Mouse (Mus musculus) midbrain, embryonic 16.5 days (tissue): ENCODE data around the gene Klk1b4. TPM values are rescaled to one million over a fixed set of nuclear protein-coding genes. Genes with fewer than 3 reads are reported as not detected.
"Not testable (repeated sequence)": the region's sequence is repeated elsewhere in the genome, so short reads cannot be mapped to it uniquely, and the experiment has no call there.

Experiments used
- ATAC-seq: fragments of 200-750 bp; cut with Nextera tagmentation; 2 replicates; pipeline ENCODE4 v1.8.0; 2017; ENCODE audit warnings: moderate TSS enrichment
- H3K27ac ChIP-seq: fragments of 300-500 bp; sonication (generic); 2 replicates; pipeline ENCODE4 v1.5.1; 2014; ENCODE audit warnings: mild to moderate bottlenecking, low read length, mixed read lengths
- H3K27me3 ChIP-seq: fragments of 300-500 bp; sonication (generic); 2 replicates; pipeline ENCODE4 v1.6.1; 2014; ENCODE audit warnings: low read depth, low read length, mixed read lengths; ENCODE audit not compliant: control insufficient read depth, insufficient read depth
- H3K36me3 ChIP-seq: fragments of 300-500 bp; sonication (generic); 2 replicates; pipeline ENCODE4 v1.6.1; 2014; ENCODE audit warnings: mild to moderate bottlenecking, low read length, moderate library complexity, mixed read lengths; ENCODE audit not compliant: control insufficient read depth, insufficient read depth
- H3K4me1 ChIP-seq: fragments of 300-500 bp; sonication (generic); 2 replicates; pipeline ENCODE4 v1.6.1; 2014; ENCODE audit warnings: mild to moderate bottlenecking, low read length, mixed read lengths; ENCODE audit not compliant: control insufficient read depth, insufficient read depth
- H3K4me2 ChIP-seq: fragments of 300-500 bp; sonication (generic); 2 replicates; pipeline ENCODE4 v1.6.1; 2014; ENCODE audit warnings: mild to moderate bottlenecking, low read length, mixed read lengths
- H3K4me3 ChIP-seq: fragments of 300-500 bp; sonication (generic); 2 replicates; pipeline ENCODE4 v1.5.1; 2014; ENCODE audit warnings: low read depth, mild to moderate bottlenecking, low read length, moderate library complexity, mixed read lengths
- H3K9ac ChIP-seq: fragments of 300-500 bp; sonication (generic); 2 replicates; pipeline ENCODE4 v1.6.1; 2014; ENCODE audit warnings: low read depth, low read length, mixed read lengths
- H3K9me3 ChIP-seq: fragments of 300-500 bp; sonication (generic); replicated peaks from 2 replicates; pipeline ENCODE4 v1.6.1; 2014; ENCODE audit warnings: mild to moderate bottlenecking, low read length, mixed read lengths; ENCODE audit not compliant: control insufficient read depth, poor library complexity, severe bottlenecking
- WGBS: fragments of 180-500 bp; shearing (Covaris S2); extraction: QIAGEN DNeasy Blood & Tissue Kit; methylation state at CpG from one replicate; pipeline ENCODE4 v1.1.7; 2014; 5-methylcytosine and 5-hydroxymethylcytosine counted together
- polyA plus RNA-seq: library from polyadenylated mRNA; unstranded; fragments of >200 nt; fragmentation: Nextera tagmentation; extraction: Ambion mirVana; gene quantifications from 2 replicates; pipeline ENCODE4 v1.2.1, GENCODE M21; 2015

Gene Klk1b4
- polyA plus RNA-seq: not detected in 2 replicates

DNA sequence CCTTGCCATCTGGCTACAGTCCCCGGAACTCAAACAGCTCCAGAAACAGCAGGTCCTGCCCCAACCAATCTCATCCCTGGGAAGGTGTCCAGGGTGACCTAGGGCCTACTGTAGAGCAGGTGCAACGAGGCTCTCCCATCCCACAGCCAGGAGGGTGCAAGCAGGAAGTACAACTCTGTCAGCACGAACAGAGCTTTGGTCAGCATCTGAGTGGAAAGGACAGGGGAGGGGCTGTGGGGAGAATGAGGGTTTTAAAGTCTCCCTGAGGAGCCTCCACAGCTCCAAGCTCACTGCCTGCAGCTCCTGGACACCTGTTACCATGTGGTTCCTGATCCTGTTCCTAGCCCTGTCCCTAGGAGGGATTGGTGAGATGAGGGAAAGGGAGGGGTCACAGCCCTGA is at the start of gene Klk1b4:
Gene Klk1b4, plus strand, starts transcription at position 301 of the 400 bp plus-strand sequence.
- H3K9ac ChIP-seq, H3K27ac ChIP-seq, H3K27me3 ChIP-seq, H3K9me3 ChIP-seq, H3K4me1 ChIP-seq, H3K4me3 ChIP-seq, ATAC-seq, H3K36me3 ChIP-seq, H3K4me2 ChIP-seq: not testable (repeated sequence)
- 56% methylated on average over 3 of the region's 3 CpGs for WGBS

DNA sequence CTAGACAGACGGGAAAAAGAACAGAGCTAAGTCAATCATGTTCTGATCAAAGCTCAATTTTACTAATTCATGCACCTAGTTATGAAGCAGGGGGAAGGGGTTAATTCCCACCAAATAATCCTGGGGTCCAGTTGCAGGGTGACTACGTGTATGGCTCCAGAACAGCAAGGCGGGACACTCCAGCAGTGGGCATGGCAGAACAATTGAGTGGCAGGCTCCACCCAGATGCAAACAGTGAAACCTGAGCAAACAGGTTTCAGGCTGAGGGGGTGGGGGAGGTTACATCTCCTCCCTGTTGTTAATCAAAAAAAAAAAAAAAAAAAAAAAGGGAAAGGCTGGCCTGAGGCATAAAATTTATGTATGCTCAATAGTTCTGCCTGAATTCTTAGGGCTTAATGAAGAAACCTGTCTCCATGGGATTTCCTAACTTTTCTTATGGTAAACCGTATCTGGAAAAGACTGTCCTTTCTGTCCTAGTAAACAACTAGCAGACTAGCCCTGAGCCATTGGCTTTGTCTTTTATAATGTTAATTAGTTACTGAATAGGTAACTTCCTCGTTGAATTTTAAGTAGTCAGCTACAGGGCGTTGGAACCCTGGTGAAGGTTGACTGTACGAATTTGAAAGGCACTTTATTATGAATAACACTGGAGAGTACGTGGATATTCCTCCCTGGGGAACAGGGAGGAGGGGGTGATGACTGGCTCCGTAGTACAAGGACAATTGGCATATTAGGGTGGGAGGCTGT is 27.8 kb upstream of the Klk1b4 start:
- Histone ChIP-seq H3K4me1 (no peaks in the 10 kb centered on the region), H3K27me3 (no peaks in the 10 kb centered on the region), H3K9ac (no peak overlapping the region), H3K9me3 (no peaks in the 10 kb centered on the region), H3K4me3 (no peak overlapping the region), H3K4me2 (no peak overlapping the region), H3K27ac (no peak overlapping the region), H3K36me3 (no peaks in the 10 kb centered on the region)
- 45% methylated on average over 9 of the region's 9 CpGs for WGBS
- no peak for ATAC-seq

DNA sequence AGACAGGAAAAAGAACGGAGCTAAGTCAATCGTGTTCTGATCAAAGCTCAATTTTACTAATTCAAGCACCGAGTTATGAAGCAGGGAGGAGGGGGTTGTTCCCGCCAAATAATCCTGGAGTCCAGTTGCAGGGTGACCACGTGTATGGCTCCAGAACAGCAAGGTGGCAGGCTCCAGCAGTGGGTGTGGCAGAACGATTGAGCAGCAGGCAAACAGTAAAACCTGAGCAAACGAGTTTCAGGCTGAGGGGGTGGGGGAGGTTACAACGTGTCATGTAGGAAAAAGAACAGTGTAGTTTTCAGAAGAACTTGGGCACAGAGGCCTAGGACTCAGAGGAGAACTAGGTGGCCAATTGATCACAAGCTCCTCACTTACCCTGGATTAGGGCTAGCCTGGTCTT is 20.7 kb upstream of the Klk1b4 start:
- not testable (repeated sequence) for H3K27me3 ChIP-seq, H3K9me3 ChIP-seq, H3K27ac ChIP-seq, H3K36me3 ChIP-seq, H3K4me3 ChIP-seq, H3K9ac ChIP-seq, ATAC-seq, H3K4me2 ChIP-seq, H3K4me1 ChIP-seq
- WGBS: 74% methylated on average over 8 of the region's 8 CpGs

DNA sequence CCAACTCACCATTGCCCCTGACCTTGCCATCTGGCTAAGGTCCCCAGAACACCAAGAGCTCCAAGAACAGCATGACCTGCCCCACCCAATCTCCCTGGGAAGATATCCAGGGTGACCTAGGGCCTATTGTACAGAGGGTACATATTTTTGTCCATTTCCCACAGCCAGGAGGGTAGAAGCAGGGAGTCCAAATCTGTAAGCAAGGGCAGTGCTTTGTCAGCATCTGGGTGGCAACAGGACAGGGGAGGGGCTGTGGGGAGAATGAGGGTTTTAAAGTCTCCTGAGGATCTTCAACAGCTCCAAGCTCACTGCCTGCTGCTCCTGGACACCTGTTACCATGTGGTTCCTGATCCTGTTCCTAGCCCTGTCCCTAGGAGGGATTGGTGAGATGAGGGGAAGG is 19.3 kb upstream of the Klk1b4 start, which contains the start of gene Klk1b24:
Gene Klk1b24, plus strand, starts transcription at position 301 of the 400 bp plus-strand sequence.
- not testable (repeated sequence) for H3K36me3 ChIP-seq, H3K4me2 ChIP-seq, H3K9ac ChIP-seq, H3K27me3 ChIP-seq, H3K9me3 ChIP-seq, H3K27ac ChIP-seq, H3K4me1 ChIP-seq, H3K4me3 ChIP-seq, ATAC-seq

DNA sequence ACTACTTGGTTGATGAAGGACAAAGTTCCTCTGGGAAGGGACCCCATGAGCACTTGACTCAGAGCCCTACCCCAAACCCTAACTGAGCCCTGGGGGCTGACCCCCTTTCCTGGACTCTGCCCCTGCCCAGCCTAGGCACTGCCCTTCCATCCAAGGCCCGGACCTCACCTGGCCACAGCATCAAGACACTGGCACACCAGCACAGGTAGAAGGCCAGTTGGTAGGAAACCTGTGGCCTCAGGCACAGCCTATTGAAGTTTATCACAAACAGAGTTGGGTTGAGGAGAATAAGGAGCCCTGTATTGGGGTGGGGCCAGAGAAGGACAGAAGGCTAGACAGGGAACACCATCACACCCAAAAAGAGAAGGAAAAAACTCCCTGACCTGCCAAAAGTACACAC is 13.8 kb upstream of the Klk1b4 start:
- H3K27me3 ChIP-seq, ATAC-seq, H3K4me3 ChIP-seq, H3K4me2 ChIP-seq, H3K27ac ChIP-seq, H3K4me1 ChIP-seq, H3K9me3 ChIP-seq, H3K36me3 ChIP-seq, H3K9ac ChIP-seq: not testable (repeated sequence)
- WGBS: 80% methylated on average over 1 of the region's 1 CpGs

DNA sequence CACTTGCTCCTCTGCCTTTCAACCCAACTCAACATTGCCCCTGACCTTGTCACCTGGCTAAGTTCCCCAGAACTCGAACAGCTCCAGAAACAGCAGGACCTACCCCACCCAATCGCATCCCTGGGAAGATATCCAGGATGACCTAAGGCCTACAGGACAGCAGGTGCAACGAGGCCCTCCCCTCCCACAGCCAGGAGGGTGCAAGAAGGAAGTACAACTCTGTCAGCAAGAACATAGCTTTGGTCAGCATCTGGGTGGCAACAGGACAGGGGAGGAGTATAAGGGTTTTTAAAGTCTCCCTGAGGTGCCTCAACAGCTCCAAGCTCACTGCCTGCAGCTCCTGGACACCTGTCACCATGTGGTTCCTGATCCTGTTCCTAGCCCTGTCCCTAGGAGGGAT is 9.3 kb upstream of the Klk1b4 start, which contains the start of gene Klk1b3:
Gene Klk1b3, plus strand, starts transcription at position 301 of the 400 bp plus-strand sequence.
- Histone ChIP-seq H3K4me3 (no peak within 1 kb of the TSS), H3K27ac (no peak within 1 kb of the TSS), H3K4me1 (no peaks in the 10 kb centered on the region), H3K4me2 (no peak within 1 kb of the TSS), H3K9ac (no peak within 1 kb of the TSS), H3K36me3 (no peaks in the 10 kb centered on the region), H3K27me3 (no peaks in the 10 kb centered on the region), H3K9me3 (no peaks in the 10 kb centered on the region)
- ATAC-seq: no peak
- WGBS: 62% methylated on average over 3 of the region's 3 CpGs

DNA sequence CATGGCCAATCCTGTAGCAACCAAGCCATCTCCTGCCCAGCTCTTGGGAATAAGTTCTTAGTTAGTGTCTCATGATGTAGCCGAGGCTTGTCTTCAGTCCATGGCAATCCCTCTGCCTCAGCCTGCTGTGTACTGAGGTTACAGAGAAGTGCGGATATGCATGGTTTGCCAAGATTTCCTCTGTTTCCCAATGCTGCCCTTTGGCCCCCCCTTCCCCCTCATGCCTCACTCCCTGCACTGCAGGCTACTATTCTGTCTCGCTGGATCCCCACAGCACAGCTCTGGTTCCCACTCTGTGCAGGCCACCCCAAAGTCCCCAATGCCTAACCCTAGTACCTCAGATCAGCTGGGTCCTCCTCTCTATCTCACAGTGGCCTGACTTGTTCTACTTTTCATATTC is 1.1 kb downstream of the Klk1b4 start:
- Histone ChIP-seq H3K27ac (no peak overlapping the region), H3K27me3 (no peaks in the 10 kb centered on the region), H3K36me3 (no peaks in the 10 kb centered on the region), H3K9ac (no peak overlapping the region), H3K9me3 (no peaks in the 10 kb centered on the region), H3K4me3 (no peak overlapping the region), H3K4me1 (no peaks in the 10 kb centered on the region), H3K4me2 (no peak overlapping the region)
- ATAC-seq: no peak
- 92% methylated on average over 3 of the region's 3 CpGs for WGBS

DNA sequence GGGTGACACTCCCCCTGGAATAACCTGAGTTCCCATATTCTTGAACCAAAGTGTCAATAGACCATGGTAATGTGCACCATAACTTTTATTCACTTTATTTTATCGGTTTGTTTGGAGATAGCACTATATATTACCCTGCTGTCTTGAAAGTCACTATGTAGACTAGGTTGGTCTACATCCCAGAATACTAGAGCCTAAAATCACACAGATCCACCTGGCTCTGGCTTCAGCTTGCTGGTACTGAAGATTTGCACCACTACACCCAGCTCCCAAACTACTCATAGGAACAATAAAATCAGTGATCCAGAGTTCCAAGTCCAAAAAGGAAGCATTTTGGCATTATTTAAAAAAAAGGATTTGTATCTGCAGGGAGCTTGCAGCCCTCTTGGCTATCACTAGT is 8.4 kb downstream of the Klk1b4 start, which contains the start of gene Klk1b5:
Gene Klk1b5, plus strand, starts transcription at position 301 of the 400 bp plus-strand sequence.
- H3K36me3 ChIP-seq: no peaks in the 10 kb centered on the region
- no peak within 1 kb of the TSS for H3K4me2 ChIP-seq
- H3K4me3 ChIP-seq: no peak within 1 kb of the TSS
- H3K27me3 ChIP-seq: no peaks in the 10 kb centered on the region
- no peaks in the 10 kb centered on the region for H3K9me3 ChIP-seq
- ATAC-seq: no peak
- H3K9ac ChIP-seq: no peak within 1 kb of the TSS
- no peaks in the 10 kb centered on the region for H3K4me1 ChIP-seq
- 93% methylated on average over 1 of the region's 1 CpGs for WGBS
- H3K27ac ChIP-seq: no peak within 1 kb of the TSS

DNA sequence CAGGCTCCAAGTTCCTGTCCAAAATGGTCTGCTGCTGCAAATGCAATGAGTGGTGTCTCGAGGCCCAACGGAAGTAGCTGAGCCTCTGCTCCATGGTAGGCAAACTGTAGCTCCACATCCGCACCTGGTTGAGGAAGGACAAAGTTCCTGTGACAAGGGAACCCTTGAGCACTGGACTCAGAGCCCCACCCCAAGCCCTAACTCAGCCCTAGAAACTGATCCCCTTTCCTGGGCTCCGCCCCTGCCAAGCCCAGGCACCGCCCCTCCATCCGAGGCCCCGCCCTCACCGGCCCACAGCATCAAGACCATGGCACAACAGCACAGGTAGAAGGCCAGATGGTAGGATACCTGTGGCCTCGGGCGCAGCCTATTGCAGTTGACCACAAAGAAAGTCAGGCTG is 14.4 kb downstream of the Klk1b4 start:
- not testable (repeated sequence) for H3K27me3 ChIP-seq, H3K4me2 ChIP-seq, H3K4me3 ChIP-seq, H3K27ac ChIP-seq, H3K4me1 ChIP-seq, H3K36me3 ChIP-seq, ATAC-seq, H3K9ac ChIP-seq, H3K9me3 ChIP-seq
- 69% methylated on average over 8 of the region's 10 CpGs for WGBS
